Mouse (Mus musculus) ovary, adult 18-20 months (tissue): ENCODE results near the gene Plekhb2.

Experiments
- DNase-seq: peaks from one replicate; pipeline ENCODE4 v3.0.0; 2022; ENCODE audit warnings: low spot score, mixed read lengths

The Plekhb2 gene

GRCm38 (mm10) chr1:34866815-34867573, 17.2 kb downstream of the Plekhb2 start:
- peak; percentile 64 for DNase-seq

- DNase-seq = no peak
These were observed 17.8 kb downstream of the Plekhb2 start for GRCm38 (mm10) chr1:34867574-34867955.

- no peak for DNase-seq
These were observed 18.6 kb downstream of the Plekhb2 start for GRCm38 (mm10) chr1:34868391-34868790.

- DNase-seq = no peak
These were observed 19.5 kb downstream of the Plekhb2 start for GRCm38 (mm10) chr1:34869231-34869630.

- no peak for DNase-seq
These were observed 21.4 kb downstream of the Plekhb2 start for GRCm38 (mm10) chr1:34871170-34871569.

GRCm38 (mm10) chr1:34873551-34873950, 23.8 kb downstream of the Plekhb2 start:
- no peak for DNase-seq

- DNase-seq = no peak
These were observed 29.8 kb downstream of the Plekhb2 start for GRCm38 (mm10) chr1:34879611-34880010.

GRCm38 (mm10) chr1:34883776-34884175, 34.0 kb downstream of the Plekhb2 start:
- no peak for DNase-seq

GRCm38 (mm10) chr1:34891559-34892289, 41.9 kb downstream of the Plekhb2 start:
- DNase-seq = no peak

GRCm38 (mm10) chr1:34892466-34892865, 42.7 kb downstream of the Plekhb2 start:
- DNase-seq = no peak

GRCm38 (mm10) chr1:34893331-34893730, 43.6 kb downstream of the Plekhb2 start:
- DNase-seq = no peak

GRCm38 (mm10) chr1:34893831-34894230, 44.1 kb downstream of the Plekhb2 start:
- DNase-seq = no peak

- DNase-seq = no peak
These were observed 46.3 kb downstream of the Plekhb2 start for GRCm38 (mm10) chr1:34896102-34896501.

- DNase-seq = no peak
These were observed 47.1 kb downstream of the Plekhb2 start for GRCm38 (mm10) chr1:34896898-34897297.

- no peak for DNase-seq
These were observed 78.9 kb downstream of the Plekhb2 start for GRCm38 (mm10) chr1:34928656-34929055.
